Mouse (Mus musculus): ENCODE data around the gene Col4a3bp. TPM values are rescaled to one million over a fixed set of nuclear protein-coding genes. Genes with fewer than 3 reads are reported as not detected.
A peak's percentile ranks its signal among the peaks of the same experiment; 100 is the strongest.

The Col4a3bp gene
- polyA plus RNA-seq, 1 experiment = 13.9 TPM

DNA sequence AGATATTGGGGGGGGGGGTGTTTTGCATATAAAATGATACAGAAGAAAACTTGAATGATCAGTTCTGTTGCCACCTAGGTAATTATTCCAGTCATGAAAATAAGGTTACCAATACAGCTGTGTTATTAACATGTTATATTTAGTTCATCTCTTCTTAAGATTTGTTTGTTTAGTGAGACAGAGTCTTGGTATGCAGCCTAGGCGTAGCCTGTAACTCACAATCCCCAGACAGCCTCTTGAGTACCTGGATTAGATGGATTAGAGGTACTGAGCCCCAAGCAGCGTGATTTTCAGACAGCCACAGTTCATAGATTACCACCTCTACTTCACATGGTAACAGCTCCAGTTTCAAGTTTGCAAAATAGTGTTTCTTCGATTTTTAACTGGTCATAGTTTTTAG, 4.3 kb upstream of the Col4a3bp start:
- H3K4me3 ChIP-seq (ENCODE audit: insufficient read depth, poor library complexity, severe bottlenecking) = no peak overlapping the region
- peak; percentile 9 for TF ChIP-seq FOSL1 (IDR thresholded peaks at IDR 0.05; ENCODE audit: insufficient read depth, low read length, poor library complexity, severe bottlenecking)
- no peak for TF ChIP-seq USF1 (IDR thresholded peaks at IDR 0.05; ENCODE audit: low read depth)
- H3K79me2 ChIP-seq (ENCODE audit: control insufficient read depth, insufficient read depth) = peaks cover 97% of the 10 kb centered on the region
- H3K36me3 ChIP-seq (ENCODE audit: control insufficient read depth, insufficient read depth) = no peaks in the 10 kb centered on the region
- no peak overlapping the region for H3ac ChIP-seq (ENCODE audit: control insufficient read depth, insufficient read length, low read depth)
- no peaks in the 10 kb centered on the region for H3K27me3 ChIP-seq (ENCODE audit: control insufficient read depth, insufficient read depth, insufficient read length)
- H3K79me3 ChIP-seq (ENCODE audit: low read depth) = peaks cover 71% of the 10 kb centered on the region

DNA sequence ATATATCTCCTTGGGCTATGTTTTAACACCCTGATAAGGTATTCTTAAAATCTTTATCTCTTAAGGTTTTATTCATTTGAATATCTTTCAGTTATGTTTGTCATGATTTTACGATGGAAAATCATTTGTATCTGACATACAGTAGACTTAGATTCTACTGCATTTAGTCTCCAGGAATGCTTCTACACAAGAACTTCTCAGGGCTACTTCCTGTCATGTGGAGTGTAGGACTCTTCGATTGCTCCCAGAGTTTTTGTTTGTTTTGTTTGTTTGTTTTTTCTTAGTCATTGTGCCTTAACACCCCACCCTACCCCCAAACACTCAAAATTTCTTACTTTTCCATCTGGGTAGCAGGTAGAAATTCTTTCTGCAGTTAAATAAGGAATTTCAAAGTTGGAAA, 1.0 kb upstream of the Col4a3bp start:
- peaks cover 4% of the 10 kb centered on the region for H3K36me3 ChIP-seq (ENCODE audit: control insufficient read depth, insufficient read depth)
- peaks cover 100% of the 10 kb centered on the region for H3K79me2 ChIP-seq (ENCODE audit: control insufficient read depth, insufficient read depth)
- no peaks in the 10 kb centered on the region for H3K27me3 ChIP-seq (ENCODE audit: control insufficient read depth, insufficient read depth, insufficient read length)
- peak overlapping the region; percentile 76 for H3K4me3 ChIP-seq (ENCODE audit: insufficient read depth, poor library complexity, severe bottlenecking)
- H3K79me3 ChIP-seq (ENCODE audit: low read depth) = peaks cover 82% of the 10 kb centered on the region
- TF ChIP-seq USF1 (IDR thresholded peaks at IDR 0.05; ENCODE audit: low read depth) (peak; percentile 47), FOSL1 (IDR thresholded peaks at IDR 0.05; ENCODE audit: insufficient read depth, low read length, poor library complexity, severe bottlenecking) (no peak)
- H3ac ChIP-seq (ENCODE audit: control insufficient read depth, insufficient read length, low read depth) = no peak overlapping the region

- Histone ChIP-seq H3K36me3 (ENCODE audit: control insufficient read depth, insufficient read depth) (peaks cover 4% of the 10 kb centered on the region), H3K79me2 (ENCODE audit: control insufficient read depth, insufficient read depth) (peaks cover 100% of the 10 kb centered on the region), H3K79me3 (ENCODE audit: low read depth) (peaks cover 83% of the 10 kb centered on the region)
These were observed 778 bp downstream of the Col4a3bp start for GRCm38 (mm10) chr13:96542901-96543891.

DNA sequence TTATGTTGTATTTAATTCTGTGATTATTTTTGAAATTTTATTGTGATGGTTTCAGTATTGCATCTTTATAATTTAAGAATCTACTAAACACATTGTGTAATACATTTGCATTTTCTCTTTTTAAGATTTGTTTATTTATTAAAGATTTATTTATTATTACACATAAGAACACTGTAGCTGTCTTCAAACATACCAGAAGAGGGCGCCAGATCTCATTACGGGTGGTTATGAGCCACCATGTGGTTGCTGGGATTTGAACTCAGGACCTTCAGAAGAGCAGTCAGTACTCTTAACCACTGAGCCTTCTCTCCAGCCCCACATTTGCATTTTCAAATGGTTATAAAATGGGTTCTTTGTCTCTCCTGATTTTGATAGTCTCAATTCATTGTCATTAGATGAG, 2.1 kb downstream of the Col4a3bp start:
- Histone ChIP-seq H3K4me3 (ENCODE audit: insufficient read depth, poor library complexity, severe bottlenecking) (peak overlapping the region; percentile 76), H3ac (ENCODE audit: control insufficient read depth, insufficient read length, low read depth) (no peak overlapping the region)
- TF ChIP-seq FOSL1 (IDR thresholded peaks at IDR 0.05; ENCODE audit: insufficient read depth, low read length, poor library complexity, severe bottlenecking) (no peak), USF1 (IDR thresholded peaks at IDR 0.05; ENCODE audit: low read depth) (no peak), MYOG (IDR thresholded peaks at IDR 0.05; ENCODE audit: control insufficient read depth, extremely low read depth, insufficient read length) (no peak), CTCF (IDR thresholded peaks at IDR 0.05; ENCODE audit: control insufficient read depth, insufficient read depth, insufficient read length) (no peak), MAX (IDR thresholded peaks at IDR 0.05) (no peak)

More at GRCm38 (mm10) chr13:96542901-96543891, 778 bp downstream of the Col4a3bp start:
- H3K4me3 ChIP-seq (ENCODE audit: insufficient read depth, poor library complexity, severe bottlenecking) = peak overlapping the region; percentile 76
- TF ChIP-seq MYOD1 (IDR thresholded peaks at IDR 0.05; ENCODE audit: control insufficient read depth, insufficient read length, low read depth) (no peak), FOSL1 (IDR thresholded peaks at IDR 0.05; ENCODE audit: insufficient read depth, low read length, poor library complexity, severe bottlenecking) (no peak), USF1 (IDR thresholded peaks at IDR 0.05; ENCODE audit: low read depth) (no peak), MYOG (IDR thresholded peaks at IDR 0.05; ENCODE audit: control insufficient read depth, extremely low read depth, insufficient read length) (no peak), CEBPB (IDR thresholded peaks at IDR 0.05; ENCODE audit: low read depth) (no peak), CTCF (IDR thresholded peaks at IDR 0.05; ENCODE audit: control insufficient read depth, insufficient read depth, insufficient read length) (no peak), MAX (IDR thresholded peaks at IDR 0.05) (no peak)
- H3ac ChIP-seq (ENCODE audit: control insufficient read depth, insufficient read length, low read depth) = peak overlapping the region; percentile 85
- H3K27me3 ChIP-seq (ENCODE audit: control insufficient read depth, insufficient read depth, insufficient read length) = no peaks in the 10 kb centered on the region

GRCm38 (mm10) chr13:96547250-96547649, 4.8 kb downstream of the Col4a3bp start:
- peaks cover 65% of the 10 kb centered on the region for H3K79me3 ChIP-seq (ENCODE audit: low read depth)
- no peaks in the 10 kb centered on the region for H3K27me3 ChIP-seq (ENCODE audit: control insufficient read depth, insufficient read depth, insufficient read length)
- peaks cover 88% of the 10 kb centered on the region for H3K79me2 ChIP-seq (ENCODE audit: control insufficient read depth, insufficient read depth)
- TF ChIP-seq MYOG (IDR thresholded peaks at IDR 0.05; ENCODE audit: control insufficient read depth, extremely low read depth, insufficient read length) (no peak), MAX (IDR thresholded peaks at IDR 0.05) (no peak), MYOD1 (IDR thresholded peaks at IDR 0.05; ENCODE audit: control insufficient read depth, insufficient read length, low read depth) (no peak), USF1 (IDR thresholded peaks at IDR 0.05; ENCODE audit: low read depth) (no peak), FOSL1 (IDR thresholded peaks at IDR 0.05; ENCODE audit: insufficient read depth, low read length, poor library complexity, severe bottlenecking) (no peak), CEBPB (IDR thresholded peaks at IDR 0.05; ENCODE audit: low read depth) (no peak), CTCF (IDR thresholded peaks at IDR 0.05; ENCODE audit: control insufficient read depth, insufficient read depth, insufficient read length) (no peak)
- H3K36me3 ChIP-seq (ENCODE audit: control insufficient read depth, insufficient read depth) = peaks cover 4% of the 10 kb centered on the region
- H3K4me3 ChIP-seq (ENCODE audit: insufficient read depth, poor library complexity, severe bottlenecking) = no peak overlapping the region
- no peak overlapping the region for H3ac ChIP-seq (ENCODE audit: control insufficient read depth, insufficient read length, low read depth)

More for the DNA sequence above, 2.1 kb downstream of the Col4a3bp start:
- peaks cover 79% of the 10 kb centered on the region for H3K79me3 ChIP-seq (ENCODE audit: low read depth)
- no peaks in the 10 kb centered on the region for H3K27me3 ChIP-seq (ENCODE audit: control insufficient read depth, insufficient read depth, insufficient read length)
- H3K36me3 ChIP-seq (ENCODE audit: control insufficient read depth, insufficient read depth) = peaks cover 4% of the 10 kb centered on the region
- peaks cover 100% of the 10 kb centered on the region for H3K79me2 ChIP-seq (ENCODE audit: control insufficient read depth, insufficient read depth)

DNA sequence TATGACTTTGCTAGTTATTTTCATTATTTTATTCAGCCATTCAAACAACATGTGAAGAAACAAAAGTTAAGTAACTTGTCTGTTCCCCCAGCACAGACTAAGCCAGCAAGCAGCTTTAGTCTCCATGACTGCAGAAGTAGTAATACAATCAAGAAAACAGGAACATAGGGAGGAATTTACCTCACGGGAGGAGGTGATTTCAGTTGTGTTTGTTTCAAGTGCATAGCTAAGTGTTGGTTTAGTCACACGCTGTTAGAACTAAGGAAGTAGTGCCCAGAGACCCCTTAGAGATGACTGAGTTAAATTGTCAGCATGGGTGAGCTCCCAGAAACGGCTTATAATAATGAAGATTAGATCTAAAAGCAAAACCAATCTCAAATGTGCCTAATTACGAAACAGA, 5.5 kb downstream of the Col4a3bp start:
- Histone ChIP-seq H3K4me3 (ENCODE audit: insufficient read depth, poor library complexity, severe bottlenecking) (no peak overlapping the region), H3ac (ENCODE audit: control insufficient read depth, insufficient read length, low read depth) (no peak overlapping the region), H3K79me3 (ENCODE audit: low read depth) (peaks cover 68% of the 10 kb centered on the region), H3K79me2 (ENCODE audit: control insufficient read depth, insufficient read depth) (peaks cover 87% of the 10 kb centered on the region), H3K36me3 (ENCODE audit: control insufficient read depth, insufficient read depth) (peaks cover 4% of the 10 kb centered on the region), H3K27me3 (ENCODE audit: control insufficient read depth, insufficient read depth, insufficient read length) (no peaks in the 10 kb centered on the region)
- no peak for TF ChIP-seq USF1 (IDR thresholded peaks at IDR 0.05; ENCODE audit: low read depth)
- TF ChIP-seq MAX (IDR thresholded peaks at IDR 0.05) = no peak
- TF ChIP-seq CTCF (IDR thresholded peaks at IDR 0.05; ENCODE audit: control insufficient read depth, insufficient read depth, insufficient read length) = no peak
- TF ChIP-seq MYOG (IDR thresholded peaks at IDR 0.05; ENCODE audit: control insufficient read depth, extremely low read depth, insufficient read length) = no peak
- TF ChIP-seq FOSL1 (IDR thresholded peaks at IDR 0.05; ENCODE audit: insufficient read depth, low read length, poor library complexity, severe bottlenecking) = no peak
- no peak for TF ChIP-seq CEBPB (IDR thresholded peaks at IDR 0.05; ENCODE audit: low read depth)
- no peak for TF ChIP-seq MYOD1 (IDR thresholded peaks at IDR 0.05; ENCODE audit: control insufficient read depth, insufficient read length, low read depth)
